Mouse (Mus musculus) brown adipose tissue, adult 24 weeks (tissue): Measurements from ENCODE around the gene Acan. TPM values are rescaled to one million over a fixed set of nuclear protein-coding genes. Genes with fewer than 3 reads are reported as not detected.

Experiments
- H3K27ac ChIP-seq: fragments of 200-500 bp; replicated peaks from 2 replicates; pipeline ENCODE4 v1.5.1; 2012; ENCODE audit warnings: low read depth, mild to moderate bottlenecking, low read length
- H3K4me1 ChIP-seq: fragments of 200-500 bp; 2 replicates; pipeline ENCODE4 v1.6.1; 2012; ENCODE audit warnings: low read length, mixed read lengths; ENCODE audit not compliant: control insufficient read depth, insufficient read depth, insufficient read length
- H3K4me3 ChIP-seq: fragments of 200-500 bp; 2 replicates; pipeline ENCODE4 v1.5.1; 2012; ENCODE audit warnings: low read depth, mild to moderate bottlenecking, low read length, moderate library complexity; ENCODE audit not compliant: insufficient read depth
- polyA plus RNA-seq: library from polyadenylated mRNA; stranded (reverse); fragments of >200 nt; gene quantifications from 2 replicates; pipeline ENCODE4 v1.2.4, GENCODE M21; 2012; ENCODE audit not compliant: missing spikeins, insufficient read depth, insufficient read length

The Acan gene
- polyA plus RNA-seq: not detected in 2 replicates

DNA sequence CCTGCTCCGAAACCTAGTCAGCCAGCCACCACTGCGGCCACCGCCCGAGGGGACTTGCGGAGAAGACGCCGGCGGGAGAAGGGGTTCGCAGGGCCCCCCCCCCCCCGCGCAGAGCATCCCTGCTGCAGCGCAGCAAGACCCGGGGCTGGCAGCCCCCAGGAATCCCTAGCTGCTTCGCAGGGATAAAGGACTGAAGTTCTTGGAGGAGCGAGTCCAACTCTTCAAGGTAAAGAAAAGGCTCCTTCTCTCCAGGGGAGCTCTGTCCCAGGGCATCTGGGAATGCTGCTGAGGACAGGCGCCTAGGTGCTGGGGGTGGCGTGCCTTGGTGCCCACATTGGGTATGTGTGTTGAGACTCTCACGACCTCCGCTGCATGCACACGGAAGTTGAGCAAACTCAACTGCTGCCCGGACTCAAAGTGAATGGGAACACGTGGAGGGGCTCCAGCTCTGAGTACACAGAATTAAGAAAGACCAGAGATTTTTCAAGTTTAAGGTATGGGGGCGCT, at the start of gene Acan:
Gene Acan (plus strand): TSS at position 101 of the 507 bp plus-strand sequence.
- no peak within 1 kb of the TSS for H3K4me3 ChIP-seq

DNA sequence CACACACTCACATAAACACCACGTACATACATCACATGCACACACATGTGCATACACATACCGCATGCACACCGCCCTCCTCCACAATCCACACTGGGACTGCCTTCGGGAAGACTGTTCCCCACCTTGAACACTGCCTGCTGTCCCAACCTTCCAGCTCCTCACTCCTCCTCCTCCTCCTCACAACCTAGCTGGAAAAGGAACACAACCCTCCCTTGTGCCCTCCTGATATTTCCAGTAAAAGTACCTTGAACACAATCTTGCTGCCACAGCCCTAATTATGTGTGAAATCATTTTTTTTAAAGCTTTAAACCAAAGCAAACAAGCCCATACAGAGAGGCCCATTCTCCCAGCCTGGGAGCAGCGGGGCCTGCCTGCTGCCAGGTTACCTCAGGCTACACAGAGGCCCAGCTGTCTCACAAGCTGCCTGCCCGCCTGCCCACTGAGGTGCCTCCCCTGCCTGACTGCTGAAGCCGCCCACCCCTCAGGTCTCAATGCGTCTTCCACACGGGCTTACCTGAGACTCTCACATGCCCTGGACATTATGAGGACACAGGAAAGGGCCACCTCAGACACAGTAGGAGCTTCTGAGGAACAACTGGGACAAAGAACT, 31.9 kb upstream of the Acan start:
- H3K4me3 ChIP-seq: no peak overlapping the region
- no peak overlapping the region for H3K27ac ChIP-seq
- H3K4me1 ChIP-seq: no peaks in the 10 kb centered on the region

More for the DNA sequence above, at the start of gene Acan:
- Histone ChIP-seq H3K27ac (no peak within 1 kb of the TSS), H3K4me1 (no peaks in the 10 kb centered on the region)

DNA sequence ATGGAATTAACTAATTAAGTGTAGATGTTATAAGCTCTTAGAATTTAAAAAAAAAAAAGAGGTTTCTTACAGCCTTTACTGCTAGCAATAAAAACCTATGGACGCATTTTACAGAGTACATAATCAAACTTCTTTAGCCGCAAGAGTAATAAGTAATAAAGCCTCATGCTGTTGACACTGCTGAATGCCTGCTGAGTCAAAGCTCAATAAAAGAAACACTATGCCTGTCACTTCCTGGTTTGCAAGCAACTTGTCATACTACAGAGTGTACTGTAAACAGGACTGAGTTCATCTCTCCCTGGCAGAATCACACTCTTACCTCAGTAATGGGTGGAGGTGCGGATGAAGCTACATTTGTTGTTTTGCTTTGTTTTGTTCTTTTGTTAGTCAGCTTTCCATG, 24.1 kb upstream of the Acan start:
- Histone ChIP-seq H3K4me3 (no peak overlapping the region), H3K27ac (no peak overlapping the region), H3K4me1 (no peaks in the 10 kb centered on the region)

DNA sequence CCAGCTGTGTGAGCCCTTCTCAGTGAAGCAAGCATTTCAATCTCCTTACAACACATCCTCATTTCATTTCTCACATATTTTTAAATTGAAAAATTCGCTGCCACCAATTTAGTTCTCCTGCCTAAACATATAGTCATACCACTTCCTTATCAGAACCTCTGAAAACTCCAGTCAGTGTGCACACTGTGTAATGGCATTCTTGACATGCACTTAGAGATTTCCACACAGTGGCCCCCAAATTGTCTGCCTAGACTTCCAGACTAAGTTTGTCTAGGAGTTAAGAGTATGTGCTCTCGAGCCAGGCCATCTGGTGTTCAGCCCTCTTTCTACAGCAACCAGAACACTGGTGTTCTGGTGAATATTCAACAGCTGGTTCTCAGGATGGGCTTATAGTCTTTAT, 19.5 kb upstream of the Acan start:
- Histone ChIP-seq H3K4me3 (no peak overlapping the region), H3K4me1 (no peaks in the 10 kb centered on the region), H3K27ac (no peak overlapping the region)

DNA sequence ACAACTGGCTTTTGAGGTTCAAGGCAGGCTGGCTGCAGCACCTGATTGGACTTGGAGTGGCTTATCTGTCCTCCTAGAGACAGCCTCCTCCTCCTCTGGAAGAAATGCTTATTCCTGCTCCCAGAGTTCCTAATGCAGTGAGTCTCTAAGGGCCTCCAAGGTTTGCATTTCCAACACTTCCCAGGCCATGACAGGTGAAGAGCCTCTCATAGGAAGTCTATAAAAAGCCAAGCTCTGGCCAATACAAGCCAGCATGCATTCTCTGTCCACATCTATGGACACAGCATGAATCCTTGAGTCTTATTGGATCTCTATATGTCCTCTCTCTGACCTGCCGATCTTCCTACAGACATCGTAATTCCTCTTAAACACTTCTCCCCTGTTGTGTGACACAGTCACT, 18.8 kb upstream of the Acan start:
- Histone ChIP-seq H3K27ac (no peak overlapping the region), H3K4me1 (no peaks in the 10 kb centered on the region), H3K4me3 (no peak overlapping the region)

DNA sequence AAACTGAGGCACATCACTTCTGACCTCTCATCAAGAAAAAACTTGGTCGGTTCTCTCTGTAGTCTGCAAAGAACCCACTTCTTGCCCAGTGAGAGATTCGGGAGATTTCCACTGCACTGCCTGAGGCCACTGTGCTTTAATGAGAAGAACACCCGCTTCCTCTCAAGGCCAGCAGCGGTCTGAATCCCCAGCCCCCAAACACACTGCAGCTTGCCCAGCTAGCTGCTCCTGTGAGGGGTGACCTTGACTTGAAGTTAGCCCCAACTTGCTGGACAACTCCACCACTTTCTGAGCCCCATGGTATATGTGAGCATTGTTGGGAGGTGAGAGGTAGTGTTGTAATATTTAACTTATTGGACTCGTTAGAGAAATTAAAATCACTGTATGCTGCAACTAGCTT, 1.2 kb upstream of the Acan start:
- no peak overlapping the region for H3K27ac ChIP-seq
- no peaks in the 10 kb centered on the region for H3K4me1 ChIP-seq
- no peak overlapping the region for H3K4me3 ChIP-seq

DNA sequence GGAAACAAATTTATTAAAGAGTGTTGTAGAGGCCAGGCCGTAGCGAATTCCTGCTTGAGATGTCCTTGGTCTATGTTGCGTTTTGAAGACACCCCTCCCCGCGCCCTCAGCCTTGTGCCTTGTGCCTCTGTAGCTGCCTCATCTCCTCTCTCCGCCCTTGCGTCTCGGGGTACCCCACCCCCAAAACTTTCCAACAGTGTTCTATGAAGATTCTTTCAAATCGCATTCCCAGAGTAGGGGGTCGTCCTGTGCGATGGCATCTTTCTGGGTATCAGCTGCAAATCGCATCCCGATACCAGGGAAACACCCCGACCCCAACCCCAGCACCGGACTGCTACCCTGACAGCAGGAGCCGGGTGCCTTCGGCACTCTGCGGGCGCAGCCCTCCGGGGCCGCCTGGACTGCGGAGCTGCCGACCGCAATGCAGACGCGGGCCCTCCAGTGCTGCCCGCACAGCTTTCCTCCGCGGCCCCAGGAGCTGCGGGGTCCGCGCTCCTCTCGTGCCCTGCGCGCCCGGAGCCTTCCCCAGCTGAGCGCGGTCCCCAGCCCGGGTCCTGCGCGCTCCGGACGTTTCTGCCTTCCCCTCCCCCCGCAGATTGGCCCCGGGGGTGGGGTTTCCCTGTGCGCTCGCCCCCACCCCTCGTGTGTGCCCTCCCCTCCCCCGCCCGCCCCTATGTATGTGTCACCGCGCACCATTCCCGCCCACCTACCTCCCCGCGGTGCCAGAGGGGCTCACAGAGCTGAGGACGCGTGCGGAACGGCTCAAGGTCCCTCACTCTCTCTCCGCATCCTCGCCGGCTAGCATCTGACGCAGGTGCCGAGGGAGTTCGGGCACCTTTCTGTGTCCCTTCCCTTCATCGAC, 531 bp upstream of the Acan start:
- no peak overlapping the region for H3K4me3 ChIP-seq
- no peak overlapping the region for H3K27ac ChIP-seq
- no peaks in the 10 kb centered on the region for H3K4me1 ChIP-seq

DNA sequence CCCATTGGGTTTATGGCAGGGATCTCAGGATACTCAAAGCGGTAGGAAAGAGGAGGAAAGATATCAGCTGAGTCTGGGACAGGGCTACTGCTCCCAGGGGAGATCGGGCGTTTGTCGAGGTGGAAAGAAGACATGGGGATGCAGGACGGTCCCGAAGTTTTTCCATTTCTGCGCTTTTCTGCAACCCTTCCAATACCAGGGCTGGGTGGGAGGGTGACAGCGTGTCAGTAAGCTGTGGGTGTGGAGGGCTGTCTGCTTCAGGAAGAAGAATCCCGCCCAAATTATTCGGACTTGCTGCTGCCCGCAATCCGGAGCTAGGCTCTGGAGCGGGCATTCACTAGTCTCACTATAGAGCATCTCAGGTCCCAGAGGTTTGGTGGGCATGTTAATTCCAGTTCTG, 828 bp downstream of the Acan start:
- no peak overlapping the region for H3K27ac ChIP-seq
- H3K4me1 ChIP-seq: no peaks in the 10 kb centered on the region
- H3K4me3 ChIP-seq: no peak overlapping the region

DNA sequence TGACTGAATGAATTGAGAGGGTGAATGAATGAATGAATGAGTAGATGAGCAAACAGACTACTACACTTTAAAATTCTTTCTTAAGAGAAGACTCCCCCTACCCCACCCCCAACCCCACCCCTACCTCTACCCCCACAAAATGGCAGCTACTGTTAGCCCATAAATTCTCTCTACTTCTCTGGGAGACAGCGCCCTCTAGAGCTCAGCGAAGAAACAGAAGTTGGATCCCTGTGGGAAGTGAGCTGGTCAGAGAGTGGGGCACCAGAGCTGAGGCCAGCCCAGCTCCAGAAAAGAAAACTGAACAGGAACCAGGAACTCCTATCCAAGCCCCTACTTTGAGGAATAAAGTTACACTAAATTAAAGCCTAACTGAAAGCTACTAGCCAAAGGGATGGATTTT, 5.3 kb downstream of the Acan start:
- Histone ChIP-seq H3K27ac (no peak overlapping the region), H3K4me1 (no peaks in the 10 kb centered on the region), H3K4me3 (no peak overlapping the region)

DNA sequence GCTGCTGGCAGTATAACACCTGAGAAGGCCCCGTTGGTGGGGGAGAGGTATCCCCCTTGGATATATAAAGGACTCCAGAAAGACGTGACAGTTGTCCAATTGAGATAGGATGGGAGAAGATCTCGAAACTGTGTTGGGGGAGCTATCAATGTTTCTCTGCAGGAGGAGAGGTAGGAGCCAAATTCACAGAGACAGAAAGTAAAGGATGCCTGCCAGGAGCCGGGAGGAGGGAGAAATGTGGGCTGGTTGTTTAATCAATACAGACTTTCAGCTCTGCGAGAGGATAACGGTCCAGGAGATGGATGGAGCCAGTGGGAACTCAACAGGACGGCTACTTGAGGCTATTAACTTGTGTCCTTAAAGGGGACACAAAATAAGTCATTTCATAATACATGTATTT, 14.2 kb downstream of the Acan start:
- Histone ChIP-seq H3K4me1 (no peaks in the 10 kb centered on the region), H3K27ac (no peak overlapping the region), H3K4me3 (no peak overlapping the region)

DNA sequence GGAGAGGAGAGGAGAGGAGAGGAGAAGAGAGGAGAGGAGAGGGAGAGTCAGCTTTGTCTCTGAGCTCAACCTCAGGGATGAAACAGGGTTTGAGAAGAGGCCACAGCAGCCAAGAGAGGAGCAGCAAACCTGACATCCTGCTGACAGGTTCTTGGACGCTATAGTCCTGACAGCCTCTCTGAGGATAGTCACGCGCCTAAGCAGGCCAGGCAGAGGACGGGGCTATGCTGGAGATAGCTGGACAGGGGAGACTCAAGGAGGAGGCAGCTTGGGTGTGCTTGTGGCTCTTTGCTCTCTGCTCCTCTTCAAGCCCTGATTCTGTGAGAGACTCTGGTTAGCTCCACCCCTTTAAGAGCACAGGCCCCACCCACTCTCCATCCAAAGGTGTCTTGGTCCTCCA, 14.9 kb downstream of the Acan start:
- no peak overlapping the region for H3K4me3 ChIP-seq
- no peaks in the 10 kb centered on the region for H3K4me1 ChIP-seq
- no peak overlapping the region for H3K27ac ChIP-seq

DNA sequence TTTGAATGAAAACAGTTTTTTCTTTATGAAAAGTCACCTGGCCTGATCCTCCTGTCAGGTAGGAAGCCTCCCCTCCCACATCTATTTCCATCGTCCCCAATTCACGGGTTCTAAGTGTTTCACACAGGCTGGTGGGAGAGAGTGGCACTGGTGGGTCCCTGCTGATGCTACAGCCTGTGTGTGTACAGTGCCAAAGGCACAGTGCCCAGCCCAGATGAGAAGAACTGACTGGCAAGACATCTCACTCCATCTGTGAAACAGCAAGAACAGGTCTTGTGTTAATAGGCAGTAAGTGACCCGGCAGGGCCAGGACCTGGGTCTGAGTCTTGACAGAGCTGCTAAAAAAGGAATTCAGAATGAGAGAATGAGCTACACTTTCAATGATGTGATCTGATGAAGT, 25.9 kb downstream of the Acan start:
- no peak overlapping the region for H3K27ac ChIP-seq
- H3K4me3 ChIP-seq: no peak overlapping the region
- no peaks in the 10 kb centered on the region for H3K4me1 ChIP-seq

DNA sequence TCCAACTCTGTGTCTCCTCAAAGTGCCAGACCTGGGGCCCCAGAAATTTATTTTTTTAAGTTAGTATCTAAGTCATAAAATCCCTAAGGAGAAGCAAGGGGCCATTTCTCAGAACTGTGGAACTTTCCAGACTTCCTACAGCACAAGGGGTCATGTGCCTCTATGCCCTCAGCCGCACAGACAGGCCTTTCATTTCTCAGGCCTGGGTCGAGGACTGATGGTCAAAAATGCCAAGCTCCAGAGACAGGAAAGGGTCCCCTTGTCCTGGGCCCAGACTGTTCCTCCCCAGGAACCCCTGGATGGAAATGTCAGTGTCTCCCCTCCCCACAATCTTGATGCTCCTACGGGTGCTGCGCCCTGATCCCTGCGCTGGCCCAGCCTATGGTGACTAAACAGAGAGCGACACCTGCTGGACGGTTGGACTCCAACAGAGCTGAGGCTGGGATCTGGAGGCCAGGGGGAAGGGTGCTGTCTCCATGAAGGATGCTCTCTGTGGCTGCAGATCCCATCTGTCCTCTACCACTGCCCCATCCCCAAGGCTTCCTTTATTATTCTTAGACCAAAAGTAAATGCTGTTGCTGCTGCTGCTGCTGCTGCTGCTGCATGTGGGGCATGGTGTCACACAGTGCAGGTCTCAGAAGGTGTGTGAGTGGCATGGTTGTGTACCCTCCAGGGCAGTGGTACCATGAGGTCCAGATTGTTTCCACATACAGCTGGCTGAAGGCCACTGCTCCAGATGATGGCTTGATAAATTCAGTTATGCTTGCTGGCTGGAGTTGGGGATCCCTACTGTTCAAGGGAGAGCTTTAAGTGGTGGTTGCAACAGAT, 27.5 kb downstream of the Acan start:
- Histone ChIP-seq H3K4me1 (no peaks in the 10 kb centered on the region), H3K27ac (no peak overlapping the region), H3K4me3 (no peak overlapping the region)

DNA sequence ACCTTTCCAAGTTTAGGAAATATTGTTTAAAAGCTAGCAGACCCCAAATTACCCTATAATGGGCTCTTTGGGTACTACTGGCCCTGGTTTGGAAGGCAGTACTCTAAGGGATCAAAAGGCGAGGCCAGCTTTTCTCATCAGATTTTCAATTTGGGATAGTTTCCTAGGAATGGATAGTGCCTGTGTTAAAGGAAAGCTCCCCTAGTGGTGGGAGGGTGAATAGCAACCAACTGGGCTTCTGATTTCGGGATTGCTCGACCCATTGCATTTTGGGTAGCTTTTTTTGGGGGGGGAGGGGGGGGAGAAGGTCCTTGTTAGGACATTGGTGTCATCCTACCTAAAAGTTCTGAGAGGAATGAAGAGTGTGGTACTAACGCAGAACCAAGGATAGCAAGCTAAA, 35.8 kb downstream of the Acan start:
- H3K27ac ChIP-seq: no peak overlapping the region
- no peaks in the 10 kb centered on the region for H3K4me1 ChIP-seq
- H3K4me3 ChIP-seq: no peak overlapping the region

DNA sequence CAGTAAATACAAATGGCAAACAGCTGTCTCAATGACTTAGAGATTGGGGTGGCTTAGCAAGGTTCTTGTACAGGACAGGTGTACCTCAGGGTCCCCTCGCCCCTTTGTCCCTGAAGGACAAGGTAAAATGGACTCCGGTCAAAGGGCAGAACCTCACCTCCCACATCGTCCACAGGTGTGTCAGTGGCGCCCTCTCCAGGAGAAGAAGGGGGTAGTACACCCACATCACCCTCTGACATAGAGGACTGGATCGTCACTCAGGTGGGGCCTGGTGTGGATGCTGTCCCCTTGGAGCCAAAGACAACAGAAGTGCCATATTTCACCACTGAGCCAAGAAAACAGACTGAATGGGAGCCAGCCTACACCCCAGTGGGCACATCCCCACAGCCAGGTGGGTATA, 43.2 kb downstream of the Acan start:
- H3K27ac ChIP-seq: no peak overlapping the region
- H3K4me1 ChIP-seq: no peaks in the 10 kb centered on the region
- H3K4me3 ChIP-seq: no peak overlapping the region
